Mouse (Mus musculus) liver, adult 2 months (tissue): ENCODE data around the gene Naalad2.

Experiments
- CTCF ChIP-seq: fragments of 200-500 bp; IDR thresholded peaks from 2 replicates; pipeline ENCODE4 v1.5.1; 2011; ENCODE audit warnings: low read depth, low read length, control low read depth
- POLR2A ChIP-seq: fragments of 200-500 bp; IDR thresholded peaks from 2 replicates; pipeline ENCODE4 v1.6.1; 2011; ENCODE audit warnings: low read length, control low read depth; ENCODE audit not compliant: insufficient read depth; ENCODE audit errors: extremely low read depth

GRCm38 (mm10) chr9:18276844-18277243 lies 126.0 kb downstream of the Naalad2 start:
- no peak for TF ChIP-seq CTCF
- no peak for TF ChIP-seq POLR2A
